Mouse (Mus musculus) B cell, adult 2 months (primary cell): ENCODE data around the gene Cyb5b.
"Not testable (repeated sequence)": the region's sequence is repeated elsewhere in the genome, so short reads cannot be mapped to it uniquely, and the experiment has no call there.

Experiments used
- DNase-seq, 2 experiments: peaks; one replicate each; pipeline ENCODE4 v3.0.0; 2022

Gene Cyb5b

DNA sequence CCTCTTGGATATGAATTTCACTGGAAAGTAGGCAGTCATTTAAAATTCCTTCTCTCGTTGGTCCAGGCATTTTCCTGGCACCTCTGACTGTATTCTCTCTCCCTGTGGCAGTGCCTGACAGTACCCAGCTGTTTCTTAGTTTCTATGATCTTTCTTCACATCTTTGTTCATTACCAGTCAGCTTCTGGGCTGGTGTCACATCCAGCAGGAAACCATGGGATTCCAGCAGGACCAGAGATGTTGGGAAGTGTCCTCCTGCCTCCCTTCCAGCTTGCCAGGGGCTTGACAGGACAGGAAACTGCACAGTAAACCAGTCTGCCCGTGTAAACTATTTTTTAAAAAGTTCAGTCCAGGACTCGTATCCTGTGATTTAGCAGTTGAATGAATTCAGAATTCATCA lies 34.6 kb downstream of the Cyb5b start:
- DNase-seq, result no peak

DNA sequence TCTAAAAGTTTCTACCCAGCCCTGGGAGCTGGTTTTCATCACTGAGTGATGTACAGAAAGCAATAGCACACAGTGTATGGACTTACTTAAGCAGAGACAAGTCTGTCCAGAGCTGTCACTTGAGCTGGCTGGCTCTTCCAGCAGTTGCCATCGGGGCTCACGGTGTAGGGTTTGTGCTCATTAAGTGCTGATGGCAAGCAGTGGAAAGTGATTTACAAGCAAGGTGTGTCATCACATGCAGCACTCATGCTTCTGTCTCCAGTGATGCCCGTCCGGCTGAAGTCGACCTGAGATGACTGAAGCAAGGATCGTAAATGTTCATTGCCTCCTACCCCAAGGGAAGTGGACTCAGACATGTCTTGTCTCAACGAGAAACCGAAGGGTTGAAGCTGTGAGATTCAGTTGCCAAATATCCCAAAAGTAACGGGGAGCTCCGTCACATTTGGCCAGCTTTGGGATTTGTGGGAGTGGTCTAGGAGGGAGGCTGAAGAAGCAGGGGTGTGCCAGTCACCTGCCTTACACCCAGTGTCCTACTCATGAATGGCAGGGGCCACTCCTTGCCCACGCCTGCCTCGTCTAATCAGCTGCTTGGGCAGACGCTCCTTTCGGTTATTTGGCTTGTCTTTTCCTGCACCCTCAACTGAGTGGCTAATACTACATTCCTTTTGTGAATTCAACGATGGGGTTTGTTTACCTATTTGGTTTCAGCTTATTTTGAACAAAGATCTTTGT lies 36.4 kb downstream of the Cyb5b start:
- DNase-seq, result no peak

DNA sequence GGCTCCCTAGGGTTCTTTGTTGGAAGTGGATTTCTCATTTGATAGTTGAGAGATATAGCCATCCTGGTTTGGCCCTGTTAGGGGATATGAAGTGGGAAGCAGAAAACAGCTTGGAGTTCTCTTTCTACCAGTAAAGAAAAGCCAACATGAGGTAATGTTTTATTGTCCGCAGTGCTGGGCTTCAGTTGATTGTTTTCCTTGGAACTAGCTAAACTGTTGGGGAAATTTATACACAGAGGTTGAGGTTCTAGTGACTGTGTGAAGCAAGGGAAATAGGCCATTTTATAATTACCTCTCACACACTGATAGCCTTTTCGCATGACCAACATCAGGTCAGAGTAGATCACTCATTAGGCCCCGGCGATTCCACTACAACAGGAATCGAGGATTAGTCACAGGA lies 37.2 kb downstream of the Cyb5b start:
- no peak for DNase-seq

DNA sequence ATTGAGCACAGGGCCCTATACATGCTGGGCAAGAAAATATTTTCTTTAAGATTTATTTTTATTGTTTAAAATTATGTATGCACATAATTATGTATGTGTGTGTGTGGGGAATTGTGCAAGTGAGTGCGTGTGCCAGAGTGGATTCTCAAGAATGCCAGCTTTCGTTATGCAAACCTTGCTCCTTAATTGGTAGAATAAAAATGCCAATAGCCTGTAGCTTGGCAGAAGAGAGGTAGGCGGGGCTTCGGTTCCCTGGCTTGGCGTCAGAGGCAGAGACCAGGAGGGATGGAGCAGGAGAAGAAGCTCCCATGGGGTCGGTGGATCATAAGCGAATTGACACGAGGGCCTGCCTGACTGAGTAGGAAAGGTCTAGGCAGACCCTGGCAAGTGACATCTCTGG lies 42.2 kb downstream of the Cyb5b start:
- no peak for DNase-seq

DNA sequence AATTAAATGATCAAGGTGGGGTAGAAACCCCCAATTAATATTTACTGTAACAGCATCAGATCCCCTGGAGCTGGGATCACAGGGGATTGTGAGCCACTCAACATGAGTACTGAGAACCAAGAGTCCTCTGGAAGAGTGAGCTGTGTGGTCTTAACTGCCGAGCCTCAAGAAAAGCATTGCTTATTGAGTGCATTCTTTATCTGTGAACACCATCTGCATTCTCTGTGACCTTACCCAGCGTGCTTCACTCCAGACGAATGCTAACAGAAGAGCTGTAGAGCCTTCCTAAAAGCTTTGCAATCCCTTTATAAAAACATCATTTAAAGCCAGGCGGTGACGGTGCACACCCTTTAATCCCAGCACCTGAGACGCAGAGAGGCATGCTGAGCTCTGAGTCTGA lies 42.9 kb downstream of the Cyb5b start:
- no peak for DNase-seq

DNA sequence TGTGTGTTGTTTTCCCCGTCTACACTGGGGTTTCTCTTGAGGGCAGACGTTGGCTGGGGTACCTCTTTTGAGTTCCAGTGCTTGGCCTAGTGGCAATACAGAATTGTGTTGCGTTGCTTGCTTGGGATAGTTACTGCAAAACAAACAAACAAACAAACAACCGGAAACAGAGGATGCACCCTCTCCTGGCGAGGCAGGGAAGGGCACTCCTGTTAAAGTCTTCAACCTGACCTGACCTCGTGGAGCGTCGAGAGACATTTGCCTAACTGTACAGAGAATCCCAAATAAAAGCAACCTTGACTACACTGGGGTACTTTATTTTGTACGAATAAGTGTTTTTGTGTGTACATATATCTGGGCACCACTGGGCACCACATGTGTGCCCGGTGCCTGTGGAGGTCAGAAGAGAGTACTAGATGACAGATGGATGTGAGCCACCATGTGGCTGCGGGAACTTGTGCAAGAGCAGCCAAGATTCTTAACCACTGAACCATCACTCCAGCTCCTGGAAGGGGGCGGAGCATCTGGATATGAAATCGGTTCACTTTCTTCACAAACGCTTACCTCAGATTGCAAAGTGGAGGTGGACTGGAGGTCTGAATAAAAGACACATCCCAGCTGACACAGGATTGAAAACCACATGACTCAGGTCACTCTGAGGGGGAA lies 44.5 kb downstream of the Cyb5b start:
- no peak for DNase-seq

DNA sequence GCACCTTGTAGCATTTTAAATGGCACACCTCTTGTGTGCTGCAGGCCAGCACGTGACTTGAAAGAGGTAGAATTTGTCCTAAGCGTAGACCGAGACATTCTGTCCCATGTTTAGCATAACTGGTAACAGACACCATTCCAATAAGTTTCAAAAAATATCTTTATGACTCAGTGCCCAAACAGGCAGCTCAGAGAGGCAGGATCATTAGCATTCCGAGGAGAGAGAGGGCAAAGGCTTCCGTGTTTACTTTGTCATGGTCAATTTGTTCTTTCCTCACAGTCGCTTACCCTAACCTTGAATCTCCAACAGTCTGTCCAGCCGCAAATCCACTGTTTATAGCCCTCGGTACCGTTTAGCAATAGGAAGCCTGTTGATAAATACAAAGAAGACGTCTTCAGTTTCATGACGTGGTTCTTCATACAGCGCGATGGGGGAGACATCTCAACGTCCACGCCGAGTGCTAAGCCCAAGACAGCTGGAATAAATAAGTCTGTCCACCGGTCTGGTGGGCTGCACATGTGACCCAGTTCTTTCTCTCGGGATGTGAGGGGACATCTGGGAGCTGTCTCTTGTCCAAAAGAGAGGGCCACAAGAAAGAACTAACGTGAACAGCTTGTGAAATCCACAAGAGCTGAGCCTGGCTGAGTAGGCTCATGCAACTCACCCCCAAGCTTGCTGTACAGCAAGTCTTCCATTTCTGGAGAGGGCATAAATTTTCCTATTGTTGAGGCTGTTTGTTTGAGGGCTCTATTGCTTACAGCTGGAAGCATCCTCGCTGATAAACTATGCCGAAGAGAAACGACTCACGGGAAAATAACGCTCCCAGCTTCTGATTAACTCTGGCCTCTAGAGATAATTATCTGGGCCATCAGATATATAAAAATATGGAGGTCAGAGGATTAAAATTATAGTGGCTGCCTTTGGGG lies 47.7 kb downstream of the Cyb5b start:
- DNase-seq, result no peak

DNA sequence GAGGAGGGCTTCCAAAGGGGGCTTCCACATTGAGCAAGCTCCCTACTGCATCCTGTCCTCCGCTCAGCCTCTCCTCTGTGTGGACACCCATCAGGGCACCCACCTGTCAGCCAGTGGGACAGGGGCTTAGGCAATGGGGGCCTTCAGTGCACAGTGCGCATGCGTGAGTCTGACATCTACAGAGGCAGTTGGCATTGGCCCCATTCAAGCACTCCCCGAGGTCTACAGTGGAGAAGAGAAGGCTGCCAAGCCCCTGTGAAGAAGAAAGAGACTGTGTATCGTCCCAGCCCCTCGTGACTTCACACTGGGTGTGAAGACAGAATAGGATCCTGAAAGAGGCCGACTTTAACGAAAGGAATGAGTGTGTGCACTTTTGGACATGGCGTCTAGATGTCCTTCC lies 54.7 kb downstream of the Cyb5b start:
- DNase-seq, result no peak

DNA sequence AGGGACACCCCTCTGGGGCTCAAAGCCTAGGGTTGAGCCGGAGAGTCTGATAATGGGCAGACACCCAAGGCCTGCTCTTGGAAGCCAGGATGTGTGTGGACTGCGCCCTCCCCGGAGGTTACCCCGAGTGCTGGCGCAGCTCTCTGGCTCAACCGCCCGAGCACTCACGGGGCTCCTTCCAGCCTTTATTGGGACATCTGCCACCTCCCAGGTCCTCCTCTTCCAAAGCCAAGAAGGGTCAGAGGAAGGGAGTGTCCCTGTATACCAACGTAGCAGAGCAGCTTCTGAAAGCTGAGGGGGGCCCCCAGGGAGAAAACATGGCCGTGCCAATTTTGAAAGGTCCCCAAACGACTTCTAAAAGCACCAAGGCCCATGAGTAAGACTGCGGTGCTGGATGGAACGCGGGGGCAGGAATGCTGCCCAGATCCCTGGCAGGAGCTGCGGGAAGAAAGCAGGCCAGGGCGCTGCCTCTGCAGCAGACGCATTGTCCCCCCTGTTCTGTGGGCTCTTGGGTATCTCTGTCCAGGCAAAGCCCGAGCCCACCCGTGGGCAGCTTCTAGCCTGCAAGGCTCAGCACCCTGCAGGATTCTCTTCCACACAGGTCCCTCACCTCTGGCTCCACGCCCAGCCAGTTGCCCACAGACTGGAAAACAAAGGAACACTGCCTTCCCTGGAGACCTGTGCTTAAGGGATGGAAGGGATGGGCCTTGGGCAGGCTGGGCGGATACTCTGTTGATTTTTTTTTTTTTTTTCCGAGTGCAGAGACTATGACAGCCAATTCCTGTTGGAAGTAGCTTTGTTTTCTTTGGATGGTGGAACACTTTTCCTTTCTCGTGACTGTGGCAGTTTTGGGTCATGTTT lies 55.5 kb downstream of the Cyb5b start:
- DNase-seq, result no peak

DNA sequence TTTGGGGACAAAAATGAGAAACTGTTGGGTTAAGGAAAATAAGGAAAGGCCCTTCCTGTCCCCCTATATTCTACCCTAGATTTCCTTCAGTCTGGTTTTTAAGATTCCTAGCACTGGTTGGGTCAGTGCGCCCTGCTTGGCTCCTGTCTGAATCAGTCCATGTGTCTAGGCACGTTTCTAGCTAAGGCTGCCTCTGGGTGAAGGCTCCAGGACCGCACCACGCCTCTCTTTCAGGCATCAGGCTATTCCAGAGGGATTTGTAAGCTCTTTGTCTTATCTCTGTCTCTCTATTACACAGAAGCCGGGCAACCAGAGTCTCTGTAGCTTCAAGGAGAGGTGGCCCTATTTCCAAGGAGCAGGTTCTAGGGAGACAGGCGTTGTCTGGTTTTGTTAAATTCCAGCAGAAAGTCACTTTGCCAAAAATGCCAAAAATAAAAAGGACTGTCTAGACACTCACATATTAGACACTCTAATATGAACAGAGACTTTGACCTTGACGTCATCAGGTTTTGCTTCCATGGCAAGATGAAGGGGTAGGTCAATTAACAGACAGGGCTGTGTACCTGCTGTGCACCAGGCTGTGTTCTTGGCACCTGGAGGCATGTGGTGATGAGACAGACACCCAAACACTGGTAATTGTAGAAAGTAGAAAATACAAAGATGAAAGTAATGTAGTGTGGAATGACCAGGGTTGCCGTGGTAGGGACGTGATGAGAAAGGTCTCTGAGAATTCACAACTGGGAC lies 56.5 kb downstream of the Cyb5b start:
- no peak for DNase-seq

DNA sequence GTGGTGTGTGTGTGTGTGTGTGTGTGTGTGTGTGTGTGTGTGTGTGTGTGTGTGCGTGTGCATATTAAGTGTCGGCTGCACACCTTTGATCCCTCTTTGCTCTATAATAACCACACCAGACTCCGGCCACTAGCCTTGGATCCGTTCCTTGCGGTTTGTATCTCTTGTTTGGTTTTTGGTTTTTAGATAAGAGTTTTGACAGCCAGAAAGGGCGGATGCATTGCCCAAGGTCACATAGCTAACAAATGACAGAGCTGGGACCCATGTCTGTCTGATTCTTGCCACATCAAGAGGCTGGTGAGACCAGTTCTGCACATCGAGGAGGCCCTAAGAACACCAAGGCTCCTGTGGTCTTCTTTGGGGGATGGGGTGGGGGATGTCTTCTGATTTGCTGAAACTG lies 58.7 kb downstream of the Cyb5b start:
- no peak for DNase-seq

DNA sequence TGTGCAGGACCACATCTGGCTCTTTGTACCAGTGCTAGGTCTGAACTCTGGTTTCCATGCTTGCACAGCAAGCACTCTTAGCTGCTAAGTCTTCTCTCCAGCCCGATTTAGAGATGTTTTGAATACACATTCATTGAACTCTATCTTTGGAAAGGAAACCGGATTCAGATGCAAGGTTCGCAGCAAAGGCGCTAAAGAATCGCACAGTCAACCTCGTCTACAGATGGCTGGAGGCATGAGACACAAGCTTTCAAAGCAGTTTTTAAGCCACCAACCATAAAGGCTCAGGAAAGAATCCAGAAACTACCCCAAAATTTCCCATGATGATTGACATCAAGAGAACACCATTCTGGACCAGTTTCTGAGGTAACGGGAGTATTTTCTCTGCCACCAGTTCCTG lies 61.6 kb downstream of the Cyb5b start:
- no peak for DNase-seq

DNA sequence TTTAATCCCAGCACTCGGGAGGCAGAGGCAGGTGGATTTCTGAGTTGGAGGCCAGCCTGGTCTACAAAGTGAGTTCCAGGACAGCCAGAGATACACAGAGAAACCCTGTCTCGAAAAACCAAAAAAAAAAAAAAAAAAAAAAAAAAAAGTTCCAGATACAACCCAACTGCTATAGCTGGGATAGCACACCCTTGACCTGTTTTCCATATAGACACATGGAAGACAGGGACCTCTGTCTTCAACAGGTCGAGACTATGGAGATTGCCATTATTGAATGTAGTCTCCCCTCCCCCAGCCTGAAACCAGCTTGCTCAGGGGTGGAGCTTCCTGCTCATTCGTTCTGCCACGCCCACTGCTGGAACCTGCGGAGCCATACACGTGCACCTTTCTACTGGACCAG lies 66.8 kb downstream of the Cyb5b start:
- DNase-seq, result not testable (repeated sequence)

DNA sequence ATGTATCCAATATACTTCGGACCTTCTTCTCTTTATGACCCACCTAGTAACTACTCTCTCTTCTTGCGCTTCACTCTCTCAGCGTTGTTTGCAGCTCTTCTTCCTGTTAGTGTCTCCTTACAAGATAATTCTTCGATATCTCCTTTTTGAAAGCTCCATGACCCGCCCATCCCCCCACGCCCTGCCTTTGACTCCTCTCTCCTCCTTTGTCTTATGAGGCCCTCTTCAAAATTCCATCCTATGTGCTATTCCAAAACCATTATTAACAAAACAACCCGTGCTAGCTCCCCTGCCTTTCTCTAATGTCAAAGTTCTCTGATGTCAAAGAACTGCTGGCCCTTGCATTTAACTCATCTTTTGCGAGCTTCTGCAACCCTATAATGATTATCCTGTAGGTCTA lies 67.7 kb downstream of the Cyb5b start:
- DNase-seq, result no peak

DNA sequence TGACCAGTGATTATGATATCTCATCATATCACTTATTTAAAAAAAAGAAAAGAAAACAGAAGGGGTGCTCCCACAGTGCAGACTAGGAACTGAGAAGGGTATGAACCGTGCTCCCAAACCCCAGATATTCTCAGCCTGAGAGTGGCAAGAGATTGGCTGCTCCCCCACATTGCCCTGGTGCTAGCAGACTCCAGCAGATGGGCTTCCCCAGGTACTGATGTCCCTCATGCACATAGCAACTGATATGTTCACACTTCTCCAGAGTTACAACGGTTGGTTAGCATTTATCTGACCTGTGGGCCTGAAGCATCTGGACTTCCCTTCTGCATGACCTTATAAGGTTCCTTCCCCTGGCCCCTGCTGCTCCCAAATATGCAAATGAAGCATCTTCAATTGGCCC lies 68.6 kb downstream of the Cyb5b start:
- no peak for DNase-seq

DNA sequence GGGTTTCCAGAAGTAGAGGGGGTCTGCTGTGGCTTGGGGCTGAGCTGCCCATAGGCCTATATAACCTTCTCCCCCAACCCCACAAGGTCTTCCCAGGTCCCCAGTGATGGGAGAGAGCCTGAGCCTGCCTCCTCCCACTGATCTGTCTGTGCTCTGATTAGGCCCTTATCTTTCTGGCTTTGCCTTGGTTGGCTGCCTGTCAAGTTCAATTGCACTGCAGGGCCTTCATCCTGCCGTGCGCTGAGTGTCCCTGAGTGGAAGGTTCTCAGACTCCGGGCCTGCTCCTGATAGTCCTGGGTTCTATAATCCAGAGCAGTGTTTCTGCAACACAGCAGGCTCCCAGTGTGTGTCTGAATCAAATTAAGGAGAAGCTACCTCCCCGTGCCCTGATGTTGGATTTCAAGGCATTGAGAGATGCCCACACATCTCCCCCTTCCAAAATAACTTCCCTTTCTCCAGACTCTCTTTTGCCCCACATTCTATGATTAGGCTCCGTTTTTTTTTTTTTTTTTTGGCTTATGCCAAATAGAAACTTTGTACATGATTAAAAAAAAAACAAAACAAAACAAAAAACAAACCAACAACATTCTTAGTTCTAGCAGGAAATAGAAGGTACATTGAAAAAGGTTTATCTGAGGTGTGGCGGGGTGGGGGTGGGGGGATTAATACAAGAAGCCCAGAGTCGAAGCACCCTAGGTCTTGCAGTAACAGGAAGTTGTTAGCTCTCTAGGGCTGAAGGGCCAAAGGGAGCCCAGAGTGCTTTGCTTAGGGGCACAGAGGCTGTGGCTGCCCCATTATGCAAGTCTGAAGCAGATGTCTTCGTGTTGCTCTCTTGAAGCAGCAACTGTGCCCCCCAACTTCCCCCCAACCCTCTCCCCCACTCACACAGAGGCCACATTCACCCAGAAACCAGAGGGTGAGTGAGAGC lies 71.7 kb downstream of the Cyb5b start:
- DNase-seq, result no peak

DNA sequence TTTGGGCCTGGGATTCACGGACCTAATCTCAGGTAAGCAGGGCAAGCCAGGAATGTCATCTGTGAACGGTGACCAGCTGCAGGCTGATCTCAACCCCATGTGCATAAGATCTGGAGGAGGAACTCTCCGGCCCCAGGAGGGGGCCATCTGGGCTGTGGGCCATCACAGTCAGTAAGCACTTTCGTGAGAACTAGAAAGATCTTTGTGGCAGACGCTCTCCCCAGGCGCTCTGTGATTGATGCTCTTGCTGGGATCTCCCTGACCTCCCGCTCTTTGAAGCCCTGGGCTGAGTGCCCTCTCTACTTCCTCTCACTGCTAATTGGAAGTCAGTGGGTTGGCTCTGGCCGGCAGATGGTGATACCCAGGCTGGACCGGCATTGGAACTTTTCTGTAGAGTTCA lies 75.7 kb downstream of the Cyb5b start:
- no peak for DNase-seq

DNA sequence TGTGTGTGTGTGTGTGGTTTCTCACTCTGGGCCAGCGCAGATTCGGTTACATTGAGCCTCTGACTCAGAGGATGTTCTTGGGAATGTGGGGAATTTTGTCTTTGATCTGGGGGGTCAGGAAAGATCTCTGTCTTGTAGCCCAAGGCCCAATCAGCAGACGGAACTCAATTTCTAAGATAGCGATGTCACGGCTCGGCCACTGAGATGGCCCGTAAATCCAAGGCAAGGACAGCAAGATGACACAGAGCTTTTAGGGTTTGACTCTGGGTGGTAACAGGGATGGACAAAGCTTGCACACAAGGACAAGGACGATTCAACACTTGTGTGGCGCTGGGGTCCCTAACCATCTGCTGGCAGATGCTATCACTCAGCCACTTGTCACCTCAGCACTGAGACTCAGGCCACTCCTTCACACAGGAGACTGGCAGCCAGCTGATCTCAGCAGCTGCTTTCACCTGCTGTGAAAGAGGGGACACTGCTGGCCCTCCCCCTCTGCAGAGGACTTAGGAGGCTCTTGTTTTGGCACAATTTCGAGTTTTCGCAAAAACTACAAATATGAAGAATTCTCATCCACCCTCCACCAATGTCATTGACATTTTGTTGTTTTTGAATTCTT lies 76.7 kb downstream of the Cyb5b start:
- DNase-seq, result no peak

DNA sequence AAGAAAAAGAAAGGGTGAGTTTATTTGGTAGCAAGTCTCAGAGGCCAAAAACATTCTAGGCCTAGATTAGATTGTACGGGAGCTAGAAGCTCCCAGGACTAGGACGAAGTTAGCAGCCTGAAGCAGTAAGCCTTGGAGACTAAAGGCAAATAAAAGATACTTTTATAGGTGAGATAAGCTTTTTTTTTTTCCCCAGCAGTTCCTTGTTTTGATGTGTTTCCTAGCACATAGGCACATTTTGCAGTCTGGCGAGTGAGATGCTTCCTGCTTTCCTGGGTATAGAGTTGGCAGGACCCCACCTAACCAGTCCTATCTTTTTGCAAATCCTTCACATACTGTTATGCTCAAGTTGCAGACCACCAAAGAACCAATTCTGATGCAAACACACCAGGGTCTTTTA lies 82.8 kb downstream of the Cyb5b start:
- no peak for DNase-seq

DNA sequence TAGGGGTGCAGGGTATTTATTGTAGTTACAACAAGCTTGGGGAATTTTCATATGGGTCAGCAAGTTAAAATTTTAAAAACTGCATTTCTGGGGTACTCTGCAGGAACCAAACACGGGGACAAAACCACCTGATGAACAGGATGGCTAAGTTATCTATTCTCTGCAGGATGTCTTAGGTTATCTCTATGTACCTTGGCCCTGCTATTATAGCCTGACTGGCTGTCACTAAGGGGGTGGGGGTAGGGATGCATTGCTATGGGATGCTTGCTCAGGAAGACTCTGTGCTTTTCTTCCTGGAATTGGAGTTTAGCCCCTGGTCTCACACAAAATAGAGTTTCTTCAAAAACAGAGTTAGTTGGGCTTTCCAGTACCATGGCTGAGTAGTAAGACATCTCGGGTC lies 83.3 kb downstream of the Cyb5b start:
- no peak for DNase-seq
